Mouse (Mus musculus): ENCODE data around the gene Bhlhe40. TPM values are rescaled to one million over a fixed set of nuclear protein-coding genes. Genes with fewer than 3 reads are reported as not detected.
A peak's percentile ranks its signal among the peaks of the same experiment; 100 is the strongest.

Bhlhe40 gene
- total and polyA plus RNA-seq, 2 experiments from 2014 or later = 6.0 to 7.7 TPM

GRCm38 (mm10) chr6:108658051-108658415, 2.4 kb upstream of the Bhlhe40 start:
- peak overlapping the region; percentile 90 for H3K4me2 ChIP-seq (ENCODE audit: low read depth, low read length)

GRCm38 (mm10) chr6:108658416-108659201, 1.8 kb upstream of the Bhlhe40 start:
- WGBS = 3% methylated on average over 31 of the region's 31 CpGs
- Histone ChIP-seq H3K27me3 (ENCODE audit: insufficient read depth, low read length) (no peaks in the 10 kb centered on the region), H3K4me3 (ENCODE audit: low read length) (peak overlapping the region; percentile 50), H3K36me3 (ENCODE audit: insufficient read depth, low read length) (no peaks in the 10 kb centered on the region), H3K9me3 (ENCODE audit: low read length) (no peaks in the 10 kb centered on the region), H3K4me1 (ENCODE audit: insufficient read depth, low read length) (peaks cover 6% of the 10 kb centered on the region; the same call in 1 of the 2 replicates), H3K9ac (replicated peaks; ENCODE audit: low read length) (peak overlapping the region; percentile 74), H3K27ac (peak overlapping the region; percentile 94), H3K4me2 (ENCODE audit: low read depth, low read length) (peak overlapping the region; percentile 90)
- no peak for TF ChIP-seq CTCF (IDR thresholded peaks at IDR 0.05; ENCODE audit: low read depth)
- ATAC-seq (no peak), DNase-seq (ENCODE audit: low spot score) (peak; percentile 26)

More at GRCm38 (mm10) chr6:108658051-108658415, 2.4 kb upstream of the Bhlhe40 start:
- no peak for ATAC-seq
- H3K9me3 ChIP-seq (ENCODE audit: low read length) = no peaks in the 10 kb centered on the region
- peak overlapping the region; percentile 50 for H3K4me3 ChIP-seq (ENCODE audit: low read length)
- no peaks in the 10 kb centered on the region for H3K36me3 ChIP-seq (ENCODE audit: insufficient read depth, low read length)
- peaks cover 6% of the 10 kb centered on the region; the same call in 1 of the 2 replicates for H3K4me1 ChIP-seq (ENCODE audit: insufficient read depth, low read length)
- 62% methylated on average over 3 of the region's 3 CpGs for WGBS
- TF ChIP-seq CTCF (IDR thresholded peaks at IDR 0.05; ENCODE audit: low read depth) = no peak
- H3K27me3 ChIP-seq (ENCODE audit: insufficient read depth, low read length) = no peaks in the 10 kb centered on the region
- H3K9ac ChIP-seq (replicated peaks; ENCODE audit: low read length) = peak overlapping the region; percentile 74; the same call in 1 of the 2 replicates
- peak overlapping the region; percentile 94; the same call in 1 of the 2 replicates for H3K27ac ChIP-seq
- DNase-seq (ENCODE audit: low spot score) = no peak

- H3K27ac ChIP-seq = peak overlapping the region; percentile 94
- WGBS = under 1% methylated on average over 41 of the region's 42 CpGs
- peaks cover 6% of the 10 kb centered on the region; the same call in 1 of the 2 replicates for H3K4me1 ChIP-seq (ENCODE audit: insufficient read depth, low read length)
- H3K27me3 ChIP-seq (ENCODE audit: insufficient read depth, low read length) = no peaks in the 10 kb centered on the region
- no peaks in the 10 kb centered on the region for H3K36me3 ChIP-seq (ENCODE audit: insufficient read depth, low read length)
- ATAC-seq (peak; percentile 87), DNase-seq (ENCODE audit: low spot score) (peak; percentile 94)
- H3K9me3 ChIP-seq (ENCODE audit: low read length) = no peaks in the 10 kb centered on the region
- H3K4me3 ChIP-seq (ENCODE audit: low read length) = peak overlapping the region; percentile 50
- H3K9ac ChIP-seq (replicated peaks; ENCODE audit: low read length) = peak overlapping the region; percentile 74
- H3K4me2 ChIP-seq (ENCODE audit: low read depth, low read length) = peak overlapping the region; percentile 90
- TF ChIP-seq CTCF (IDR thresholded peaks at IDR 0.05; ENCODE audit: low read depth) = peak; percentile 67
Observed at GRCm38 (mm10) chr6:108659221-108659725, 1.2 kb upstream of the Bhlhe40 start.

GRCm38 (mm10) chr6:108659726-108660205, 663 bp upstream of the Bhlhe40 start:
- TF ChIP-seq CTCF (IDR thresholded peaks at IDR 0.05; ENCODE audit: low read depth) = no peak
- DNase-seq (ENCODE audit: low spot score) = peak; percentile 84
- 0% methylated on average over 16 of the region's 35 CpGs for WGBS

GRCm38 (mm10) chr6:108660878-108661389, 505 bp downstream of the Bhlhe40 start:
- Histone ChIP-seq H3K36me3 (ENCODE audit: insufficient read depth, low read length) (no peaks in the 10 kb centered on the region; the same call in 1 of the 2 replicates), H3K27me3 (ENCODE audit: insufficient read depth, low read length) (no peaks in the 10 kb centered on the region), H3K4me3 (ENCODE audit: low read length) (peak overlapping the region; percentile 50), H3K4me2 (ENCODE audit: low read depth, low read length) (peak overlapping the region; percentile 90), H3K27ac (peak overlapping the region; percentile 94), H3K9me3 (ENCODE audit: low read length) (no peaks in the 10 kb centered on the region), H3K4me1 (ENCODE audit: insufficient read depth, low read length) (peaks cover 6% of the 10 kb centered on the region; the same call in 1 of the 2 replicates), H3K9ac (replicated peaks; ENCODE audit: low read length) (peak overlapping the region; percentile 74)
- WGBS = under 1% methylated on average over 18 of the region's 18 CpGs
- no peak for TF ChIP-seq CTCF (IDR thresholded peaks at IDR 0.05; ENCODE audit: low read depth)
- no peak for ATAC-seq
- DNase-seq (ENCODE audit: low spot score) = no peak

More at GRCm38 (mm10) chr6:108659726-108660205, 663 bp upstream of the Bhlhe40 start:
- H3K9me3 ChIP-seq (ENCODE audit: low read length) = no peaks in the 10 kb centered on the region
- H3K27ac ChIP-seq = peak overlapping the region; percentile 94
- peaks cover 6% of the 10 kb centered on the region; the same call in 1 of the 2 replicates for H3K4me1 ChIP-seq (ENCODE audit: insufficient read depth, low read length)
- H3K36me3 ChIP-seq (ENCODE audit: insufficient read depth, low read length) = no peaks in the 10 kb centered on the region; the same call in 1 of the 2 replicates
- peak overlapping the region; percentile 50 for H3K4me3 ChIP-seq (ENCODE audit: low read length)
- peak overlapping the region; percentile 90 for H3K4me2 ChIP-seq (ENCODE audit: low read depth, low read length)
- H3K27me3 ChIP-seq (ENCODE audit: insufficient read depth, low read length) = no peaks in the 10 kb centered on the region
- ATAC-seq = peak; percentile 79
- H3K9ac ChIP-seq (replicated peaks; ENCODE audit: low read length) = peak overlapping the region; percentile 74

GRCm38 (mm10) chr6:108661412-108661811, 983 bp downstream of the Bhlhe40 start:
- H3K4me3 ChIP-seq (ENCODE audit: low read length) = peak overlapping the region; percentile 50
- 0% methylated on average over 17 of the region's 17 CpGs for WGBS
- TF ChIP-seq CTCF (IDR thresholded peaks at IDR 0.05; ENCODE audit: low read depth) = peak; percentile 93
- no peaks in the 10 kb centered on the region for H3K9me3 ChIP-seq (ENCODE audit: low read length)
- H3K9ac ChIP-seq (replicated peaks; ENCODE audit: low read length) = peak overlapping the region; percentile 74
- H3K4me1 ChIP-seq (ENCODE audit: insufficient read depth, low read length) = peaks cover 6% of the 10 kb centered on the region; the same call in 1 of the 2 replicates
- no peak for ATAC-seq
- H3K27ac ChIP-seq = peak overlapping the region; percentile 94
- H3K27me3 ChIP-seq (ENCODE audit: insufficient read depth, low read length) = no peaks in the 10 kb centered on the region
- peak overlapping the region; percentile 90 for H3K4me2 ChIP-seq (ENCODE audit: low read depth, low read length)
- H3K36me3 ChIP-seq (ENCODE audit: insufficient read depth, low read length) = no peaks in the 10 kb centered on the region; the same call in 1 of the 2 replicates
- DNase-seq (ENCODE audit: low spot score) = peak; percentile 91

Measured in hindbrain, postnatal 0 days (tissue).